In the genomic region with DNA sequence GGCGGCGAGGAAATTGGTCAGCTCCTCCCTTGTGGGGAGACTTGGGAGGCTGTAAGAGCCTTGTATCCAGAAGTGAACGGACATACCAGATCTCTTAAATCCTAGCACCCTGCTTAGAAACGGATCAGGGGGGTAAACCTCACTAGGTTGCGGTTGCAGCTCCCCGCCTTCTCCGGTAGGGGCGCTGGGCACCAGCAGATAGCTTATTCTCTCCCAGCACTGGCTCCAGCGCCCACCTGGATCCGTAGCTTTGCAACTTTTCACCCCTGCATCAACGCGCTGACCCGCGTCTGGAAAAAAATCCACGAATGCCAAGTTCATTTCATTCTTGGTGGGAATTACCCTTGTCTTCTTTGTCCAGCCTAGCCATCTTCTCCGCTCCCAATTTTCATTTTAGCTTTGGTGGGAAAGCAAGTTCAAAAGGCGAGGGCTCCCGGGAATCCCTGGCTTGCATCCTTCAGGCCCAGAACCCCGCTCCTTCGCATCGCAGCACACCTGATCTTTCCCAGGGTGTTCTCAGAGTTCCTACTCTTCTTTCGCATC, we compare ENCODE assay signal across 10 mouse cellular contexts. TPM values are rescaled to one million over a fixed set of nuclear protein-coding genes. Genes with fewer than 3 reads are reported as not detected.
DNase-seq lines count a peak whose midpoint lies in the region; ATAC-seq lines count a peak whose summit lies in the region.
"Had no signal": no experiment of that assay in that cellular context is flagged by ENCODE, and none has a peak within 500 bp of the region (broad histone marks: within the 10 kb centered on the region; RNA-seq: fewer than 3 reads in every experiment).

No protein-coding gene starts in this region.

- peak overlapping the region; percentile 54 for H3K4me3 ChIP-seq in embryonic facial prominence, embryonic 13.5 days
- no peak overlapping the region; the same call in 1 of the 2 replicates for H3K4me3 ChIP-seq in lung, embryonic 16.5 days (ENCODE audit: low read length)
- H3K4me3 ChIP-seq: liver, embryonic 15.5 days had no signal

- WGBS in embryonic facial prominence, embryonic 13.5 days: 2% methylated on average over 22 of the region's 22 CpGs
- WGBS in lung, embryonic 16.5 days: 3% methylated on average over 22 of the region's 22 CpGs

- H3K4me2 ChIP-seq in embryonic facial prominence, embryonic 13.5 days: peak overlapping the region; percentile 99
- 0 out of 2 replicates have a peak overlapping the region, but pooled peaks have one; percentile 31 for H3K4me2 ChIP-seq in lung, embryonic 16.5 days (ENCODE audit: low read depth, low read length)

- intact Hi-C loops in heart, postnatal 14 days (cut with DNase I): loop anchor here (10.0 kb wide), 2 partner anchors 191 to 1541 kb away; no protein-coding TSS in a partner anchor

- peaks cover 27% of the 10 kb centered on the region for H3K4me1 ChIP-seq in embryonic facial prominence, embryonic 13.5 days
- H3K4me1 ChIP-seq in lung, embryonic 16.5 days (replicated peaks; ENCODE audit: control insufficient read depth, insufficient read depth, low read length): peaks cover 8% of the 10 kb centered on the region
- H3K4me1 ChIP-seq: liver, embryonic 15.5 days had no signal

- H3K27me3 ChIP-seq in embryonic facial prominence, embryonic 13.5 days: peaks cover 58% of the 10 kb centered on the region
- peaks cover 49% of the 10 kb centered on the region for H3K27me3 ChIP-seq in lung, embryonic 16.5 days (ENCODE audit: control insufficient read depth, insufficient read depth, low read depth, low read length)

- no peaks in the 10 kb centered on the region for H3K36me3 ChIP-seq in embryonic facial prominence, embryonic 13.5 days
- H3K36me3 ChIP-seq in lung, embryonic 16.5 days (ENCODE audit: control insufficient read depth, insufficient read depth, low read length): no peaks in the 10 kb centered on the region
- H3K36me3 ChIP-seq: liver, embryonic 15.5 days had no signal

- H3K9ac ChIP-seq in embryonic facial prominence, embryonic 13.5 days: no peak overlapping the region
- no peak overlapping the region for H3K9ac ChIP-seq in lung, embryonic 16.5 days (ENCODE audit: low read length)
- H3K9ac ChIP-seq: liver, embryonic 15.5 days had no signal

- peaks cover 4% of the 10 kb centered on the region; the same call in 1 of the 2 replicates for H3K9me3 ChIP-seq in embryonic facial prominence, embryonic 13.5 days
- H3K9me3 ChIP-seq in lung, embryonic 16.5 days (ENCODE audit: control insufficient read depth, low read length): no peaks in the 10 kb centered on the region
- H3K9me3 ChIP-seq: liver, embryonic 15.5 days had no signal

- ATAC-seq in embryonic facial prominence, embryonic 13.5 days (ENCODE audit: insufficient number of reproducible peaks, insufficient read depth, low FRiP score, low TSS enrichment, low read depth): no peak
- ATAC-seq in lung, embryonic 16.5 days (ENCODE audit: low read depth): peak; percentile 41; the same call in 1 of the 2 replicates

- no peak overlapping the region for H3K27ac ChIP-seq in embryonic facial prominence, embryonic 13.5 days
- no peak overlapping the region for H3K27ac ChIP-seq in lung, embryonic 16.5 days (ENCODE audit: low read length)
- H3K27ac ChIP-seq: liver, embryonic 15.5 days had no signal

- peak; percentile 1 to 46 for DNase-seq in heart, adult 18-20 months
- no peak for DNase-seq in heart, adult 9 months (ENCODE audit: low spot score in 2 of 2)
- peak; percentile 34 to 62 for DNase-seq in heart, postnatal 14 days
- DNase-seq in layer of hippocampus, adult 11-12 months (ENCODE audit: low spot score): peak; percentile 82
- peak; percentile 85 for DNase-seq in right cerebral cortex, adult 18-20 months
- DNase-seq in spleen, adult 18-20 months: no peak

RNA-seq across cellular contexts. Expression of a gene that starts 1.8 kb away (rescaled TPM):
- total RNA-seq in heart, adult 18-20 months (2021): not detected
- 0.55 and 0.95 TPM in 2 replicates for polyA plus RNA-seq in embryonic facial prominence, embryonic 13.5 days (2015; fragmentation: Nextera tagmentation; extraction: Ambion mirVana)
- under 1 TPM in 1 of 2 experiments, not detected in 1; 0.05 TPM for total RNA-seq in heart, postnatal 14 days (2021)
- polyA plus RNA-seq in lung, embryonic 16.5 days (2015; fragmentation: Nextera tagmentation; extraction: Ambion mirVana): 0.16 and 0.20 TPM in 2 replicates
- total RNA-seq: MEL had no signal

Comparison
In these comparisons a context has a peak if more than half of its experiments do, and no peak if none do; other contexts are left out.
1. DNase-seq: peak in heart, adult 18-20 months (2 of 2), heart, postnatal 14 days (2 of 2), layer of hippocampus, adult 11-12 months (single experiment) and right cerebral cortex, adult 18-20 months (single experiment); none in heart, adult 9 months (0 of 2) and spleen, adult 18-20 months (0 of 2).